Mouse (Mus musculus) embryo, embryonic 11 days (tissue): ENCODE data around the gene Gm13691.
"Not testable (repeated sequence)": the region's sequence is repeated elsewhere in the genome, so short reads cannot be mapped to it uniquely, and the experiment has no call there.

Experiments
- DNase-seq: peaks from one replicate; pipeline ENCODE4 v3.0.0-alpha.2; 2015

Gene Gm13691

GRCm38 (mm10) chr2:84035997-84036396 is 45.6 kb downstream of the Gm13691 start:
- DNase-seq, result no peak

GRCm38 (mm10) chr2:84037304-84037703 is 47.0 kb downstream of the Gm13691 start:
- DNase-seq, result peak; percentile 63

GRCm38 (mm10) chr2:84037943-84038342 is 47.6 kb downstream of the Gm13691 start:
- not testable (repeated sequence) for DNase-seq

- no peak for DNase-seq
Observed at GRCm38 (mm10) chr2:84039277-84039676, 48.9 kb downstream of the Gm13691 start.
